Mouse (Mus musculus): Measurements from ENCODE around the gene Pink1.

DNA sequence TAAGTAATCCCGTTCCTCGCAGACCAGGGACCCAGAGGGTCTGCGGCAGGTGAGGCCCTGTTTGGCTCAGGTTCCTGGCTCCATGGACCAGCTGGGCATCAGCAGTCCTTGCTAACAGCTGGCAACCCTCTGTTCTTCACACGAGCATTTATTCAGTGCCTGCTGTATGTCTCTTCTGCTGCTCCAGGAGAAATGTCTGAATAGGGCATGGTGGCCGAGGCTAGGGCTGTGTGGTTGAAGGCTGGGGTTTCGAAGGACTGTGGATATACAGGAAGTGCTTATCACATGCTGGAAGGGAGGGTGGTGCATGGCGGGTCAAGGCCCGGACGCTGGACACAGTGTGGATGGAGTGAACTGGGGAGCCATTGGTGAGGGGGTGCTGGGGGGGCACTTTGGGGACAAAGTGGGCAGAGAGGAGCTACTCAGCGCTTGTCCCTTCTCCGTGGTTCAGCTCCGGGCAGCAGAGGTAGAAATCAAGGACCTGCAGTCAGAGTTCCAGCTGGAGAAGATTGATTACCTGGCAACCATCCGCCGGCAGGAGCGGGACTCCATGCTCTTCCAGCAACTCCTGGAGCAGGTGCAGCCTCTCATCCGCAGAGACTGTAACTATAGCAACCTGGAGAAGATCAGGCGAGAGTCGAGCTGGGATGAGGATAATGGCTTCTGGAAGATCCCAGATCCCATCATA lies 32.7 kb downstream of the Pink1 start:
- TF ChIP-seq CTCF (IDR thresholded peaks at IDR 0.05; ENCODE audit: insufficient read depth, low read length) (no peak), POLR2A (IDR thresholded peaks at IDR 0.05; ENCODE audit: borderline replicate concordance, extremely low read depth, low read depth, low read length) (no peak)

Measured in lung, adult 2 months (tissue).